Mouse (Mus musculus): Measurements from ENCODE around the gene Bnip3. TPM values are rescaled to one million over a fixed set of nuclear protein-coding genes. Genes with fewer than 3 reads are reported as not detected.
A peak's percentile ranks its signal among the peaks of the same experiment; 100 is the strongest.

The Bnip3 gene
- 100 to 1,000 TPM; 132 to 142 TPM for total RNA-seq (2021)
- long read RNA-seq, experiment 1, transcript Bnip3-201 (6 exons, 1,756 nt): major isoform, 306 of 310 reads
- long read RNA-seq, experiment 1, partial matches to known transcripts: 3 of 310 reads
- long read RNA-seq, experiment 1, other reads (novel, unspliced or antisense): 1 of 310 reads
- long read RNA-seq, experiment 2, transcript Bnip3-201 (6 exons, 1,756 nt): major isoform, 211 of 219 reads
- long read RNA-seq, experiment 2, partial matches to known transcripts: 6 of 219 reads
- long read RNA-seq, experiment 2, other reads (novel, unspliced or antisense): 2 of 219 reads

DNA sequence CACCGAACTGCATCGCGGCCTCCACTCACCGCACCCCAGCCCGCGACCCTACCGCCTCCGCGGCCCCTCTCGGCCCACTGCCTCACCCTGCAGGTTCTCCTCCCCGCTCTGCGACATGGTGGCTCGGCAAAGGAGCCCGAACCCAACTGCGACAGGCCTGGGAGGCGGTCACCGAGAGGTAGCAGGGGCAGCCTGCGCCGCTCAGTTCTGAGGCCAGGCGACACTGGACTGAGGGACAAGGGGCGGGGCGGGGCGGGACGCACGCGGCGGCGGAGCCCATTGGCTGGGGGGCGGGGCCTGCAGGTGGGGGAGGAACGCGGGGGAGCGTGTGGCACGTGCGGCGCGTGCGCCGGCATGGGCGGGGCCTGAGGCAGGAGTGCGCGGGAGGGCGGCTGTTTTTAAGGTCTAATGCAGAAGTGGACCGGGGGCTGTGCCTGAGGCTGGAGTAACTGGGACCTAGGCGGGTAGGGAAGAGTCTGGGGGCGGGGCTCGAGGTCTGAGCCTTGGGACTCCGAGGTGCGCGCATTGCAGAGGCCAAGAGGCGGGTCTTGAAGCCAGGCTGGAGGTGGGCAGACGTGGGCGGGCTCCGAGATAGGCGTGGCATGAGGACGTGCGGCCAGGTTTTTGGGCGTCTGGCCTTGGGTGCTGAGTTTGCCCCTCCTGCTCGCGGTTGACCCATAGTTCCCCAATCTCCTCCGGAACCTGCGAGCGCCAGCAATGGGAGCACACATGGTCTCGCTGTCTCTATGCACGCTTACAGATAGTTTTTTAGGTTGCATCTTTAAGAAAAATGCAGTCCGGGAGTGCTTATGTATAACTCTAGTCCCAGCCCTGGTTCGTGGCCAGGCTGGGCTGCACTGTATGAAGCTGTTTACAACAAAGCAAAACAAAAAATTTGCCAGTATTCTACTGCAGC, at the start of gene Bnip3:
Gene Bnip3 (minus strand): TSS at position 243 of the 916 bp plus-strand sequence.
- peak; percentile 78 to 82 for DNase-seq (ENCODE audit: low spot score in 2 of 2)

DNA sequence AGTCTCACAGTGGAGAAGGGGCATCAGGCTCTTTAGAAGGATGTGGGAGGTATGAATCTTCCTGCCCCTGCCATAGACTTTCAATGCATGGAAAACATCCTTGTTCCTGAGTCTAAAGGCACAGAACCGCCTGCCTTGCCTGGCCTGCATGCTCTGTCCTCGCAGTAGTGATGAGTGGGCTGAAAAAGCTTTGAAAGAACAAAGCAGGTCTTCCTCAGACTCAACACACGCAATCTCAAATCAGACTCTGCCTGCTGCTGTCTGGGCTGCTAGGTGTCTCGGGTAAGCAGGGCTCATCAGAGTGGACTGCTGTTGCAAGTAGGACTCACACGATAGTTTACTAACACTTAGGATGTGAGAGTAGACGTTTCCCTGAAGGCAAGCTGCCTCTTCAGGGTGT, 47.8 kb upstream of the Bnip3 start:
- DNase-seq (ENCODE audit: low spot score in 2 of 2): peak in 1 of 2 experiments; percentile 30

DNA sequence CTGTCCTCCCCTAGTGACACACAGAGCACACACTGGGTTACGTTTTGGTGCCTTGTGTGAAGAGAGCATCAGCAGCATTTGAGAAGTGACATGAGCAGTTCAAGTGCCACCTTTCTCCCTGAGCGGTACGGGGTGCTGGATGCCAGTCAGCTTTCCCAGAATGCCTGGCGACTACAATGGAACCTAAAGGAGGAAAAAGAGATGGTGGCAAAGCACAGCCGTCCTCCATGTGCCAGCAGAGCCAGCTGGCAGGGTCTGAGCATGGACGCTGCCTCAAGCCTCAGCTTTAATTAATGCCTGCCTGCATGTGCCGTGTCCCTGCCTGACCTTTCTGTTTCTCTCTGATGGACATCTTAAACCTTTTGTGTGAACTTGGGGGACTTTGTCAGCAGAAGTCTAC, 46.5 kb upstream of the Bnip3 start:
- DNase-seq (ENCODE audit: low spot score in 2 of 2): no peak

DNA sequence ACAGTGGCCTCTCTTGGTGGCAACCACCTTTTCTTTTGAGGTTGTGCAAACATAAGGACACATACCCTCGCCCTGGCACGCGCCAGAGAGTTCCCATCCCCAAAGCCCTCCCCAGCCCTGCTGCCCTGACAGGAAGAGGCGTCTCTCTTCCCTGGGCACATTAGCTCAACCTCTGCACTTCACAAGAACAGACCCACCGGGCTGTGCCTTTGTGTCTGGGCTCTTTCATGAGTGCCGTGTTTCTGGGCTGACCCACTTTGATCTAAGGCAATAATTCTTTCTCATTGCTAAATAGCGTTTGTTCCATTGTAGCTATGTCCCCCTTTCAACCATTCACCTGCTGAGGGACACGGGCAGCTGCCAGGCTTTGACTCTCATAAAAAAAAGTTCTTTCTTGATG, 39.0 kb upstream of the Bnip3 start:
- no peak for DNase-seq (ENCODE audit: low spot score in 2 of 2)

DNA sequence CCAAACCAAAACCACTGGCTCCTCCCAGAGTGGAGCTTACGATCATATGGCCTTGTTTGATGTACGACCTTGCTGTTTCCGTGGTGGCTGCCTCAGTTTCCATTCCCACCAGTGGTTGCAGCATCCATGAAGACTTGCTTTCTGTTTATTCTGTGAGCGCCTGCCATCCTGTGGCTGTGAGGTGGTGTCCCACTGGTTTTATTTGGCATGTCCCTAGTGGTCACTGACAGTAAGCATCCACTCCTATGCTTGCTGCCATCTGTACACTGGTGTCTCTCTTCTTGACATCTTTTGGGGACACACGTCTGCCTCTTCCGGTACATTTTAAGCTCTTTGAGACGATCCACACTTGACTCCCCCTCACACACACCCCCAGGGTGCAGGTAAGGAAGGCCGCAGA, 38.4 kb upstream of the Bnip3 start:
- DNase-seq (ENCODE audit: low spot score in 2 of 2): no peak

DNA sequence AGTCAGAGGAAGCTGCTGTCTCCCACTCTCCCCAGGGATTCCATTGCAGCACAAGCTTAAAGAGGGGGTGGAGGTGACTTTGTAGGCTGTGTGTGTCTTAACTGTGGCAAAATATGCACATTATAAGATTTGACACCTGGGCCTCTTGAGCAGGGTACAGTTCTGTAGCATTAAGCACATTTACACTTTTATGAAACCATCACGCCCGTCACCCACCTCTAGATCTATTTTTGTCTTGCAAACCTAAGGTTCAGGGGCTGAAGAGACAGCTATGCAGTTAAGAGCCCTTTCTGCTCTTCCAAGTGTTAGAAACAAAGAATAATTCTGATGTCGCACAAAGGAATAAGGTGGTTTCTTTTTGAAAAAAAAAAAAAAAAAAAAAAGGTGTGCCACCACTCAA, 36.3 kb upstream of the Bnip3 start:
- no peak for DNase-seq (ENCODE audit: low spot score in 2 of 2)

DNA sequence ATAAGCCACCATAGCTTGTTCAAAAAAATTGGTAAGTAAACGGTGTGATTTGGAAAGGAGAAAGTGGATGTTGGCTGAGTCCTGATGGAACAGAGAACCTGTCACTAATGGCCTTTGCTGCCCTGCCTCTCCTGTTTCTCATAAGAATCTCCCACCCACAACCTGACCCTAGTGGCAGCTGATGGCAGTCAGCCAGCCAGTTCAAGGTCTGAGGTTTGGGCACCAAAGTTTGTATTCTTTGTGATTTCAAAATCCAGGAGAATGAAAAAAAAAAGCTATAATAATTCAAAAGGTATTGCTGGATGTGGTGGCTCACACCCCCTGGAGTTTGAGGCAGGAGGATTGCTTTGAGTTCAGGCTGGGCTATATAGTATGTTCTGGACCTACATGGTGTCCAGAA, 33.0 kb upstream of the Bnip3 start:
- no peak for DNase-seq (ENCODE audit: low spot score in 2 of 2)

DNA sequence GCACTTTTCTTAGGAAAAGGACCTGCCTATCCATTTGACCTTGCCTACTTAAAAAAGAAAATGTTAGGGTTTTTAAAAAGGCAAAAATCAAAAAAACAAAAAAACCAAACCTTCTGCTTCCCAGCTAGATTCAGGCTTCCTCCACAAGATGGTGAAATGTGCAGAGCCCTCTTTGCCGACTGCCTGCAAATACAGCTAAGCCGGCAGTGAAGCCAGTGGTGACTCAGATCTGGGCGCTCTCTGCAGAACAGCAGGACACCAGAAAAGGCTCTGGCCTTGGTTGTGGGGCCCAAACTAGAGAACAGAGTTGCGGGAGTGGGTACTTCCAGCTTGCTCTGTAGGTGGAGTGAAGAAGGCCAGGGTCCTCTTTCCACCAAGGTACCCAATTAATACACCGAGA, 32.3 kb upstream of the Bnip3 start:
- DNase-seq (ENCODE audit: low spot score in 2 of 2): peak; percentile 29 to 38

DNA sequence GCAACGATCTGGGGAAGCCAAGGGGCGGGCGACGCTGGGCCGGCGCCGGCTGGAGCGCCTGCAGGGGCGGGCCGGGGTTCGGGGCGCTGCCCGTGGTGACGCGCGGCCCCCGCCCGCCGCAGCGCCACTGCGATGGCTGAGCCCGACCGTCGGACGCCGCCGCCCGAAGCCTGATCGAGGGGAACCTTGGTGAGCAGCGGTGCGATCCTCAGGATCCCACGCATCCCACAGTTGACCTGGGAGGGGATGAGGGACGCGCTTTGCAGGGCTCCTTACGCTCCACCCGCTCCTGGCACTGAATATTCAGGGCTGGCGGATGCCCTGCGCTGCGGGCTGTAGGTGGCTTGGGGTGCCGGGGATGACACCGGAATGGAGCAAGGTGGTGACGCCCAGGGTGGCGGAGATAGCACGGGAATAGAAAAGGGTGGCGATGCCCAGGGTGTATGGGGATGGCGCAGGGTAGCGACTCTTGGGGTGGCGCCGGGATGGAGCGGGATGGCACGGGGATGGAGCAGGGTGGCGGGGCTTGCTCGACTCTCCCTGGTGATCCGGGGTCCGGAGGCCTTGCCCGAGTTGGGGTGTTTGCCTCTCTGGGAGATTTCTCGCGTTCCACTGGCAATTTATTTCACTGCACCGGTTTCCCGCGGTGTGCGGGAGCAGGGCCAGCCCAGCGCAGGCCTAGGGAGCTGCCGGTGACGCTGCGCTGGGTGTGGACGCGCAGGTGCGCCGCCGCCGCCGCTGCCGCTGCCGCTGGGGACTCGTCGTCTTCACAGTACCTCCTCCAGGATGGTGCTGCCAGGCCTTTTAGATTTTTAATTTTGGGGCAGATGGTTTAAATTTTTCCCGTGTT, 31.5 kb upstream of the Bnip3 start, which contains the start of gene Jakmip3:
Gene Jakmip3 (plus strand): TSS at position 119 of the 850 bp plus-strand sequence.
- DNase-seq (ENCODE audit: low spot score in 2 of 2): peak; percentile 63 to 75

DNA sequence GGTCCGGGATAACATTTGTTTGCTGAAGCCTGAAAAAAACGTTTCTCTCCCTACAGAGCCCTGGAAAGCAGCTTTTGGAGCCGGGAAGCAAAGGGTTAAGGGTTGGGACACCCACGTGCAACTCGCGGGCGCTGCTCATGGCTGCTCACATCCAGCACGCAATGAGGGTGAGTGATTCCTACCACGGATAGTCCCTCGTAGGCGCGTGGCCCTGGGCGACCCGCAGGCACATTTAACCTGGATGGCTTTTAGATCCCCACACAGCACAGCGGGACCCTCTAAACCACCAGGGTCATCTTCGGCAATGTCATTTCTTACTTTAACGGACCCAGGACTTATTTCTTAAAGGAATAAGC, 30.9 kb upstream of the Bnip3 start:
- peak; percentile 77 to 79 for DNase-seq (ENCODE audit: low spot score in 2 of 2)

DNA sequence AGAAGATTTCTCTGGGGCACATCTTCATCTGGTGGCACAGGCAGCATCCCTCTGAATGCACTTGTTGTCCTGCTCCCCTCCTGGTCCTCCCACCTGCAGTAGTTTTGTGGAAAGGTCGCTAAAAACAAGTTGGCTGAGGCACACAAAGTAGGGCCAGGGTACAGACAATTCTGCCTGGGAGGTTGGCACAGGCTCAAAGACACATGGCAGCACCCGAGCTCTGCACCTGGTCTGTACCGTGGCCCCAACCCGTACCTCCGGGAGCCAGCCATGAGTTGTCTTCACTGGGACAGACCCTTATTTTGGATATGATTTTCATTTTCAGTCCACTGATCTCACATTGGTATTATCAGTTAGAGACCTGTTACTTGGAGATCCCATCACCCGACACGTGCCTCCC, 29.7 kb upstream of the Bnip3 start:
- no peak for DNase-seq (ENCODE audit: low spot score in 2 of 2)

DNA sequence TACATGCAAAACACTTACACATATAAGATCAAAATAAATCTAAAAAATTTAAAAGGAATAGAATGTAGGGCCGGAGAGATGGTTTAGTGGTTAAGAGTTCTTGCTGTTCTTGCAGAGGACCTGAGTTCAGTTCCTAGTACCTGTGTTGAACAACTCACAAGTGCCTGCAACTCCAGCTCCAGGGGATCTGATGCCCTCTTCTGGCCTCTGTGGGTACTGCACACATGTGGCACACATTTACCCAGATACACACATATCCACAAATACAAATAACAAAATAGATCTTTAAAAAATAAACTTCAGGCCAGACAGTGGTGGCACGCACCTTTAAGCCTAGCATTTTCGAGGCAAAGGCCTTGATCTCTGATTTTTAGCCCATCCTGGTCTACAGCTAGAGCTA, 25.2 kb upstream of the Bnip3 start:
- DNase-seq (ENCODE audit: low spot score in 2 of 2): no peak

DNA sequence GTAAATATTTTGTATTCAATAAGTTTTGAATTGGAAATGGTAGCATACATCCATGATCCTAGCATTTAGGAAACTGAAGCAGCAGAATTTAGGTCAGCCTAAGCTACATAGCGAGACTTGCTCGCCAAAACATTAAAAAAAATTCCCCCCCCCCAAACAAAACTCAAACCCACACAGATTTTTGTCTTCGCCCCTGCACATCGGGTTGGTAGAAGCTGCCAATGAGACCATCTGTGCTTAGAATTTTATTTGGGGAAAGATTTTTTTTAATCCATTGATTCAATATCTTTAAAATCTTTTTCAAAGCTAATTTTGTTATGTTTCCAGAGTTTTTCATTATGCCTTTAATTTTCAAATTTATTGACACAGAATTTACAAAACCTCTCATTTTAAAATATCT, 19.1 kb upstream of the Bnip3 start:
- DNase-seq (ENCODE audit: low spot score in 2 of 2): no peak

DNA sequence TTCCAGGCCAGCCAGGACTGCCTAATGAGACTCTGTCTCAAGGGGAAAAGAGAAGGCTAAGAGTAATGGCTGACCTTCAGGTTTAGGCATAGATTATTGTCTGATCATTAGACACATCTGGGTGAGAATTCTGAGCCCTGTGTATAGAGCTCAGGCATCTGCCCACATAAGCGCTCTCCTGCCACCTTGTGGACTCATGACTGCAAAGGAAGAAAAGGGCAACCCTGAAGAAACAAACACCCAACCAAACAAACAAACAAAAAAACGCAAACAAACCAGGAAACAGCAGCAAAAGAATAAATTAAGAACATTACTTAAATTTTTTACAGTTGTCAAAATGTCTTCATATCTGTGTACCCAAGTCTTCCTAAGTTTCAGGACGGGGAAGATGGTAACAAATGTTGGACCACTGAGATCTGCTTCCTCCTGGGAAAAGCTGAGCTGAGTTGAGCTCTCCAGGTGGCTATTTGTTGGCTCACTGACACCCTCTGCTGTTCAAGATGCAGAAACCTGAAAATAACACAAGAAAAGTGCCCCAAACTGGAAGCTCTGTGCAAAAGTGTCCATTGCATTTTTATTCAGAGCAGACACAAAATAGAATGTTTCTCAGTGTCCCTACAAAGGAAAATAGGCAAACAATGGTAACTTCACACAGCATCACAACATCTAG, 14.6 kb upstream of the Bnip3 start:
- no peak for DNase-seq (ENCODE audit: low spot score in 2 of 2)

DNA sequence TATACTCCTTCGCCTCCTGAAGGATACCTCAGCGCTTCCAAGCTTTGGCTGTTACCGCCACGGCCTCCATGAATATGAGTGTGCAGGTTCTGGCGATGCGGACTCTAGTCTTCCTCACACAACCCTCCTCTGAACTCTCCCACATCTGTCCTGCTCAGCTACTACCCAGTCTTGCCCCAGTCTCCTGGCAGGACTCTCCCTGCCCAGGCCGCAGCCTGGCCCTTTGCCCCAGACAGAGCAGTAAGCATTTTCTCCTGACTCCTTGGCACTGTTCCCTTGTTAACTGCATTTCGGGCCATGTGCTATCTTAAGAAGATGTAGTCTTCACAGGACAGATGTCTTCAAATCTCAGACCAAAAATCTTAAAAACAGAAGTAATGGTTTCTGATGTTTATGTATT, 12.3 kb upstream of the Bnip3 start:
- no peak for DNase-seq (ENCODE audit: low spot score in 2 of 2)

DNA sequence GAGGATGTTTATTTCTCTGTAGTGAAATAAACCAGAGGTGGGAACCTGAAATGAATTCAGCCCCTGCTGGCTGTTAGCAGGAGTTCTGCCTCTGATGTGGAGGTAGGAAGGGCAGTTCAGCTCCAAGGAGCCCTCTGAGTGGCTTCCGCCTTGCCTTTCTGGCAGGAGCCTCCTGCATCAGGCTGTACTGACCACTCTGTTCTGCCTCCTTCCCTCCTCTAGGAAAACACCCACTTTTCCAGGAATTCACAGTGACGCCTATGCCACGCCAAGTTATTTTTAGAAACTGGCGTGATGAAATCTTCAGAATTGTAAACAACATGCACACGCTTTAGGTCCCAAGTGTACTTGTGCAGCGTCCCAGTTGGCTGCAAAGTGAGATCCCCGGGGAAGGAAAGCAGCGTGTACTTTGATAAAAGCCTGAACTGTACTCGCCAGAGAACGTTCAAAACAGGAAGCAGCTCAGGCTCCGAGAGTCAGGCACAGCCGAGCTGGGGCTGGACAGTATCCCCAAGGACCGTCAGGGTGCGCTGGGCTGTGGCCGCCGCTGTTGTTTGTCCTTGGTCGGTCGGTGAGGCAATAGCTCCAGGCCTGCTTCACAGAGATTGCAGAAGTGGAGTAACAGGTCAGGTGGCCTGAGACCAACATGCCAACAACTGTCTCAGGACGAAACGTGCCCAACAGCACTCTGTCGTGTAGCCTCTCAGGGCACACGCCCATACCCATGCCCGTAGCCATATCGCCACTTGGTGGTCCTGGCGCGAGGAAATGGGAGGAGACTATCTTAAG, 10.0 kb upstream of the Bnip3 start:
- DNase-seq (ENCODE audit: low spot score in 2 of 2): peak; percentile 14 to 26

DNA sequence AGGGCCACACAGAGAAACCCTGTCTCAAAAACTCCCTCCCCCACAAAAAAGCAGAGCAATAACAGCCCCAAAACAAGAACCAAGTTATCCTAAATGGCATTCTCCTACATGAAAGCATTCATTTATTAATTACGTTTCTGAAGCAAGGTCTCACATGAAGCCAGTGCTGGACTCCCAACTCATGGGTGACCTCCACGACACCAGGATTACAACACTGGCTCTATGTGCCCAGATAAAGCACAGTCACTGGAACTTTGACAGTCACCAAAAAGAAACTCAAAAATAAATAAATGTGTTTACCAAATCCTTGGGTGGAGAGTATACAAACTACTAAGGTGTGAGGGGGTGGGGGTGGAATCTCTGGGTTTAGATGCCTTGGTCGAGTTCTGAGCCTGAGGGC, 4.3 kb upstream of the Bnip3 start:
- DNase-seq (ENCODE audit: low spot score in 2 of 2): no peak

DNA sequence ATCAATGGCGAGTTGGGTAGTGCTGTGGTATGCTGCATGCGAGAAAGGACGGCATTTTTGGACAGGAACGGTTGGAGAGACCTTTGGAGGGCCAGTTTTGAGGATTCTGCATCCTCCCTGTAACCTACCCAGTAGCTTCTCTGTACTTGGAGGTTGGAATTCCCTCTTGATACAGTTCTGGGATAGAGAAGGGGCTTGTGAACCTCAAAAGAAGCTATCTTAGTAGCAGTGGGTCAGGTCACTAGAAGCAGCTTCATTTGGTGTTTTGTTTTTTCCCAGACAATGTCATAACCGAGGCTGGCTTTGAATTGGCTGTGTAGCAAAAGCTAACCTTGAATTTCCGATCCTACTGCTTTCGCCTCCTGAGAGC, 859 bp upstream of the Bnip3 start:
- no peak for DNase-seq (ENCODE audit: low spot score in 2 of 2)

DNA sequence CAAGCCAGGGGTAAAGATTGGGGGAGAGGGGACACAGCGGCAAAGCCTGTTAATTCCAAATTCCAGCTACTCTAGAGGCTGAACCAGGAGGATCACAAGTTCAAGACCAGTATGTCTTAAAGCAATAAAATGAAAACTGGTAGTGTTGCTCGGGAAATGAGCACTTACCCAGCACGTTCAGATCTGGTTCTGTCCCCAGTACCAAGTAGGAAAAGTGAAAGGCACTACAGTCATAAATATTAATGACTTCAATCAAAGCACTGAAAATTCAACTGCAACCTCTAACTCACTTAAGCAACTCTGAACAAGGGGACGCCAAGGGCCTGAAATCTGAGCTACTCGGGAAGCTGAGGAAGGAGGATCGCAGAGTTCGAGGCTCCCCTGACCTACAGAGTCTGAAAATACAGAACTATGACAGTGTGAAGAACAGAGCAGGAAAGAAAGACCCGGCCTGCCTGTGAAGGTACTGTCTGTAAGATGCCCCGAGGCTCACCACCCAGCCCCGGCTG, 497 bp downstream of the Bnip3 start:
- DNase-seq (ENCODE audit: low spot score in 2 of 2): no peak

DNA sequence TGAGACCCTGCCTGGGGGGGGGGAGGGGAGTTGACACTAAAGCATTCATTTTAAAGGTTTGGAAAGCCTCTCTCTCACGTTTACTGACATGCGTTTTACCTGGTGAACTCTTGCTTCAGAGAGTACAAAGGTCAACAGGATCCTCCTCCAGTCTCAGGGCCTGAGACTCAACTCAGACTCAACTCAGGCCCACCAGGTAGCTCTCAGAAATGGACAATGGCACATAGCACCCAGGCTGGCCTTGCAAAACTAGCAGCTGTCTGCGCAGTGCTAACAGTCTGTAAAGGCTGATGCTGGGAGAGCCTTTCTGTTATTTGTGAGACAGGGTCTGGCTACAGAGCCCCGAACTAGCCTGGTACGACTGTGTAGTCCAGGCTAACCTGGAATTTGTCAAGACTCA, 1.3 kb downstream of the Bnip3 start:
- DNase-seq (ENCODE audit: low spot score in 2 of 2): no peak
